13 mouse cellular contexts compared by ENCODE assay signal in genomic region chr9:118510941-118511690, GRCm38 (mm10). TPM values are rescaled to one million over a fixed set of nuclear protein-coding genes. Genes with fewer than 3 reads are reported as not detected.
A peak's percentile ranks its signal among the peaks of the same experiment; 100 is the strongest.
DNase-seq lines count a peak whose midpoint lies in the region; ATAC-seq and TF ChIP-seq lines count a peak whose summit lies in the region.
"Had no signal": no experiment of that assay in that cellular context is flagged by ENCODE, and none has a peak within 500 bp of the region (broad histone marks: within the 10 kb centered on the region; RNA-seq: fewer than 3 reads in every experiment).

No protein-coding gene starts in this region.

- 0 out of 2 replicates have a peak, but pooled peaks have one; percentile 27 for ATAC-seq in intestine, postnatal 0 days

- H3K4me2 ChIP-seq in intestine, postnatal 0 days (replicated peaks; ENCODE audit: low read depth): peak overlapping the region; percentile 32
- H3K4me2 ChIP-seq: hindbrain, embryonic 15.5 days had no signal

- H3K27ac ChIP-seq in heart, embryonic 10.5 days: peak overlapping the region; percentile 76
- H3K27ac ChIP-seq in intestine, postnatal 0 days (ENCODE audit: low read depth, low read length): peak overlapping the region; percentile 71
- H3K27ac ChIP-seq in hindbrain, embryonic 10.5 days: no peak overlapping the region
- H3K27ac ChIP-seq: hindbrain, embryonic 15.5 days; limb, embryonic 10.5 days; midbrain, embryonic 10.5 days had no signal

- H3K27me3 ChIP-seq in heart, embryonic 10.5 days (ENCODE audit: insufficient read depth, poor library complexity, severe bottlenecking): no peaks in the 10 kb centered on the region
- H3K27me3 ChIP-seq in intestine, postnatal 0 days (replicated peaks; ENCODE audit: control insufficient read depth, insufficient read depth, low read length): no peaks in the 10 kb centered on the region
- H3K27me3 ChIP-seq in hindbrain, embryonic 10.5 days (ENCODE audit: insufficient read depth, poor library complexity, severe bottlenecking): no peaks in the 10 kb centered on the region
- H3K27me3 ChIP-seq: hindbrain, embryonic 15.5 days had no signal

- H3K9me3 ChIP-seq in heart, embryonic 10.5 days: no peaks in the 10 kb centered on the region
- no peaks in the 10 kb centered on the region for H3K9me3 ChIP-seq in intestine, postnatal 0 days (ENCODE audit: control insufficient read depth)
- no peaks in the 10 kb centered on the region for H3K9me3 ChIP-seq in hindbrain, embryonic 10.5 days
- H3K9me3 ChIP-seq: hindbrain, embryonic 15.5 days; limb, embryonic 10.5 days; midbrain, embryonic 10.5 days had no signal

- H3K9ac ChIP-seq in intestine, postnatal 0 days (ENCODE audit: low read depth, low read length): no peak overlapping the region
- H3K9ac ChIP-seq: hindbrain, embryonic 15.5 days had no signal

- no peak overlapping the region for H3K4me3 ChIP-seq in heart, embryonic 10.5 days
- H3K4me3 ChIP-seq in intestine, postnatal 0 days (ENCODE audit: low read depth, low read length): no peak overlapping the region
- H3K4me3 ChIP-seq in hindbrain, embryonic 10.5 days: no peak overlapping the region
- H3K4me3 ChIP-seq: hindbrain, embryonic 15.5 days; limb, embryonic 10.5 days; midbrain, embryonic 10.5 days had no signal

- H3K36me3 ChIP-seq in heart, embryonic 10.5 days: peaks cover 21% of the 10 kb centered on the region
- H3K36me3 ChIP-seq in intestine, postnatal 0 days (ENCODE audit: control insufficient read depth, insufficient read depth): peaks cover 15% of the 10 kb centered on the region
- peaks cover 35% of the 10 kb centered on the region for H3K36me3 ChIP-seq in hindbrain, embryonic 10.5 days

- H3K4me1 ChIP-seq in heart, embryonic 10.5 days: peaks cover 73% of the 10 kb centered on the region
- peaks cover 16% of the 10 kb centered on the region for H3K4me1 ChIP-seq in intestine, postnatal 0 days (replicated peaks; ENCODE audit: control insufficient read depth, insufficient read depth, low read length)
- peaks cover 38% of the 10 kb centered on the region for H3K4me1 ChIP-seq in hindbrain, embryonic 10.5 days (replicated peaks)

- WGBS in heart, embryonic 10.5 days: 69% methylated on average over 15 of the region's 15 CpGs
- 45% methylated on average over 15 of the region's 15 CpGs for WGBS in intestine, postnatal 0 days
- 78% methylated on average over 15 of the region's 15 CpGs for WGBS in hindbrain, embryonic 10.5 days

- no peak for DNase-seq in heart, embryonic 10.5 days (ENCODE audit: low spot score)
- DNase-seq in heart, adult 9 months (ENCODE audit: low spot score in 2 of 2): no peak
- DNase-seq in R1 (ENCODE audit: low read depth, low spot score): peak; percentile 45
- DNase-seq in kidney, postnatal 4 days: peak; percentile 15 to 45
- no peak for DNase-seq in hindbrain, embryonic 10.5 days (ENCODE audit: low spot score)
- no peak for DNase-seq in left cerebral cortex, adult 9 months (ENCODE audit: low spot score in 2 of 2)
- DNase-seq: adrenal gland, postnatal 14 days; thymus, adult 2 months had no signal

- TF ChIP-seq CTCF in intestine, postnatal 0 days (IDR thresholded peaks at IDR 0.05; ENCODE audit: low read depth): no peak

RNA-seq across cellular contexts. Expression of gene Golga4, which starts 5.0 kb away (rescaled TPM):
- 55.0 and 60.0 TPM in 2 replicates for polyA plus RNA-seq in heart, embryonic 10.5 days (2016; fragmentation: Nextera tagmentation; extraction: Ambion mirVana)
- polyA plus RNA-seq in intestine, postnatal 0 days (2015; fragmentation: Nextera tagmentation; extraction: Ambion mirVana): 52.5 and 57.4 TPM in 2 replicates
- 34.2 and 42.9 TPM in 2 replicates for polyA plus RNA-seq in hindbrain, embryonic 10.5 days (2016; fragmentation: Nextera tagmentation; extraction: Ambion mirVana)

RNA-seq across cellular contexts. Expression of gene Eomes, which starts 33.1 kb away (rescaled TPM):
- polyA plus RNA-seq in heart, embryonic 10.5 days (2016; fragmentation: Nextera tagmentation; extraction: Ambion mirVana): 0.11 and 0.13 TPM in 2 replicates
- polyA plus RNA-seq in intestine, postnatal 0 days (2015; fragmentation: Nextera tagmentation; extraction: Ambion mirVana): not detected in 2 replicates
- polyA plus RNA-seq in hindbrain, embryonic 10.5 days (2016; fragmentation: Nextera tagmentation; extraction: Ambion mirVana): 0.10 TPM in 1 of 2 replicates, not detected in the other
- polyA plus RNA-seq: liver, embryonic 16.5 days had no signal

Comparison
In these comparisons a context has a peak if more than half of its experiments do, and no peak if none do; other contexts are left out.
1. DNase-seq: peak in R1 (single experiment) and kidney, postnatal 4 days (2 of 2); none in heart, embryonic 10.5 days (single experiment), heart, adult 9 months (0 of 2), hindbrain, embryonic 10.5 days (single experiment) and left cerebral cortex, adult 9 months (0 of 2).